Mouse (Mus musculus): ENCODE measurements at regions not wholly inside any gene's neighbourhood (a gene's known extent, or its start where the extent isn't known, plus 50 kb on each side); places are given as distances from the start of the nearest gene placed in this dataset.

DNA sequence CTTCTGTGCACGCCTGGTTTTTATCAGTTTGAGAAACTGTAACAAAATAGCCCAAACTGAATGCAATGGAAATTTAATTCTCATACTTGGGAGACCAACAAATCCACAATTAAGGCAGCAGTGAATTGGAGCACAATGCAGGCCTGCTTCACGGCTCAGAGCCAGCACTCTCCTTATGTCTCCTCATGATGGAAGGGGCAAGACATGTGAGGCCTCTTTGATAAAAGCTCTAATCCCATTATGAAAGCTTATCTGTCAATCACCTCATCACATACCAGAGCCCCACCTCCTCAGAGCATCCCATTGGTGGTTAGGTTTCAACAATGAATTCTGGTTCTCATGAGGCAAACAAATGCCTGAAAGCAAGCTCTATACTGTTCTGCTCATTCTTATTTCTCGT, 143.8 kb downstream of the Tgfb2 start:
- TF ChIP-seq GATA1 (IDR thresholded peaks at IDR 0.05; ENCODE audit: borderline replicate concordance, low read length) (no peak), FLI1 (IDR thresholded peaks at IDR 0.05; ENCODE audit: low read length) (no peak)

Measured in megakaryocyte, embryonic 14.5 days (primary cell).